8 mouse cellular contexts compared by ENCODE assay signal in genomic region chr6:34909631-34910345, GRCm38 (mm10). TPM values are rescaled to one million over a fixed set of nuclear protein-coding genes. Genes with fewer than 3 reads are reported as not detected.
DNase-seq lines count a peak whose midpoint lies in the region; ATAC-seq lines count a peak whose summit lies in the region.

No protein-coding gene starts in this region.

- peak overlapping the region; percentile 62; the same call in 1 of the 2 replicates for H3K9ac ChIP-seq in embryonic facial prominence, embryonic 15.5 days
- peak overlapping the region; percentile 61 for H3K9ac ChIP-seq in kidney, embryonic 15.5 days
- H3K9ac ChIP-seq in neural tube, embryonic 12.5 days = peak overlapping the region; percentile 69

- peak overlapping the region; percentile 79 for H3K4me2 ChIP-seq in embryonic facial prominence, embryonic 15.5 days (replicated peaks)
- H3K4me2 ChIP-seq in kidney, embryonic 15.5 days = peak overlapping the region; percentile 76
- peak overlapping the region; percentile 77 for H3K4me2 ChIP-seq in neural tube, embryonic 12.5 days (replicated peaks)

- intact Hi-C loops in left cerebral cortex, postnatal 14 days (cut with DNase I) = no loop called here
- intact Hi-C loops in left cerebral cortex, postnatal 10 days (cut with DNase I) = no loop called here

- no peak for ATAC-seq in embryonic facial prominence, embryonic 15.5 days (ENCODE audit: insufficient number of reproducible peaks, low FRiP score, low TSS enrichment, low read depth)
- no peak for ATAC-seq in kidney, embryonic 15.5 days (replicated peaks; ENCODE audit: low FRiP score)
- ATAC-seq in neural tube, embryonic 12.5 days (ENCODE audit: low FRiP score, low read depth) = no peak
- no peak for ATAC-seq in CD4-positive, CD25-positive, alpha-beta regulatory T cell, adult 4 months

- DNase-seq in left cerebral cortex, postnatal 14 days (ENCODE audit: low spot score in 2 of 2) = peak; percentile 8 to 37
- no peak for DNase-seq in left cerebral cortex, postnatal 10 days (ENCODE audit: extremely low spot score in 1 of 2, low spot score in 2 of 2)
- no peak for DNase-seq in right cerebral cortex, adult 18-20 months
- no peak for DNase-seq in cerebellum, adult 8-10 months

- peak overlapping the region; percentile 87 for H3K4me3 ChIP-seq in embryonic facial prominence, embryonic 15.5 days (replicated peaks)
- H3K4me3 ChIP-seq in kidney, embryonic 15.5 days (replicated peaks) = peak overlapping the region; percentile 78
- H3K4me3 ChIP-seq in neural tube, embryonic 12.5 days = peak overlapping the region; percentile 76

- peaks cover 29% of the 10 kb centered on the region for H3K36me3 ChIP-seq in embryonic facial prominence, embryonic 15.5 days
- peaks cover 35% of the 10 kb centered on the region for H3K36me3 ChIP-seq in kidney, embryonic 15.5 days
- H3K36me3 ChIP-seq in neural tube, embryonic 12.5 days = peaks cover 30% of the 10 kb centered on the region

- H3K9me3 ChIP-seq in embryonic facial prominence, embryonic 15.5 days (replicated peaks) = no peaks in the 10 kb centered on the region
- H3K9me3 ChIP-seq in kidney, embryonic 15.5 days (replicated peaks) = no peaks in the 10 kb centered on the region
- H3K9me3 ChIP-seq in neural tube, embryonic 12.5 days = no peaks in the 10 kb centered on the region

- no peaks in the 10 kb centered on the region for H3K27me3 ChIP-seq in embryonic facial prominence, embryonic 15.5 days
- no peaks in the 10 kb centered on the region for H3K27me3 ChIP-seq in kidney, embryonic 15.5 days
- no peaks in the 10 kb centered on the region for H3K27me3 ChIP-seq in neural tube, embryonic 12.5 days (replicated peaks)

- 39% methylated on average over 8 of the region's 8 CpGs for WGBS in embryonic facial prominence, embryonic 15.5 days
- 40% methylated on average over 8 of the region's 8 CpGs for WGBS in kidney, embryonic 15.5 days
- WGBS in neural tube, embryonic 12.5 days = 50% methylated on average over 8 of the region's 8 CpGs

- H3K4me1 ChIP-seq in embryonic facial prominence, embryonic 15.5 days = peaks cover 11% of the 10 kb centered on the region
- peaks cover 20% of the 10 kb centered on the region for H3K4me1 ChIP-seq in kidney, embryonic 15.5 days
- H3K4me1 ChIP-seq in neural tube, embryonic 12.5 days = peaks cover 9% of the 10 kb centered on the region

- H3K27ac ChIP-seq in embryonic facial prominence, embryonic 15.5 days (replicated peaks) = peak overlapping the region; percentile 92; the same call in 1 of the 2 replicates
- H3K27ac ChIP-seq in kidney, embryonic 15.5 days = peak overlapping the region; percentile 88; the same call in 1 of the 2 replicates
- H3K27ac ChIP-seq in neural tube, embryonic 12.5 days = no peak overlapping the region

RNA-seq across cellular contexts. Expression of gene Wdr91, which starts 0.9 kb away (rescaled TPM):
- total RNA-seq in left cerebral cortex, postnatal 14 days (2021) = 10 to 100 TPM; 30.6 to 31.2 TPM
- total RNA-seq in left cerebral cortex, postnatal 10 days (2021) = 10 to 100 TPM; 30.1 to 32.6 TPM
- polyA plus RNA-seq in embryonic facial prominence, embryonic 15.5 days (2015; fragmentation: Nextera tagmentation; extraction: Ambion mirVana) = 10.0 and 12.0 TPM in 2 replicates
- 9.9 and 11.8 TPM in 2 replicates for polyA plus RNA-seq in kidney, embryonic 15.5 days (2015; fragmentation: Nextera tagmentation; extraction: Ambion mirVana)
- 13.1 and 14.0 TPM in 2 replicates for polyA plus RNA-seq in neural tube, embryonic 12.5 days (2016; fragmentation: Nextera tagmentation; extraction: Ambion mirVana)
- 10 to 100 TPM; 20.0 to 30.1 TPM for polyA plus RNA-seq in CD4-positive, CD25-positive, alpha-beta regulatory T cell, adult 4 months (2017; shearing (Covaris generic))

RNA-seq across cellular contexts. Expression of gene Stra8, which starts 10.2 kb away (rescaled TPM):
- total RNA-seq in left cerebral cortex, postnatal 14 days (2021) = not detected
- not detected for total RNA-seq in left cerebral cortex, postnatal 10 days (2021)
- polyA plus RNA-seq in embryonic facial prominence, embryonic 15.5 days (2015; fragmentation: Nextera tagmentation; extraction: Ambion mirVana) = not detected in 2 replicates
- not detected in 2 replicates for polyA plus RNA-seq in kidney, embryonic 15.5 days (2015; fragmentation: Nextera tagmentation; extraction: Ambion mirVana)
- polyA plus RNA-seq in neural tube, embryonic 12.5 days (2016; fragmentation: Nextera tagmentation; extraction: Ambion mirVana) = not detected in 2 replicates
- under 1 TPM in 1 of 2 experiments, not detected in 1; 0.27 TPM for polyA plus RNA-seq in CD4-positive, CD25-positive, alpha-beta regulatory T cell, adult 4 months (2017; shearing (Covaris generic))

RNA-seq across cellular contexts. Expression of gene Cyren, which starts 31.9 kb away (rescaled TPM):
- total RNA-seq in left cerebral cortex, postnatal 14 days (2021) = 1 to 10 TPM; 3.3 to 4.4 TPM
- total RNA-seq in left cerebral cortex, postnatal 10 days (2021) = 1 to 10 TPM; 3.6 to 5.0 TPM
- 14.8 and 17.4 TPM in 2 replicates for polyA plus RNA-seq in embryonic facial prominence, embryonic 15.5 days (2015; fragmentation: Nextera tagmentation; extraction: Ambion mirVana)
- polyA plus RNA-seq in kidney, embryonic 15.5 days (2015; fragmentation: Nextera tagmentation; extraction: Ambion mirVana) = 11.9 and 15.6 TPM in 2 replicates
- 12.0 and 16.1 TPM in 2 replicates for polyA plus RNA-seq in neural tube, embryonic 12.5 days (2016; fragmentation: Nextera tagmentation; extraction: Ambion mirVana)
- 1 to 10 TPM; 5.0 to 5.9 TPM for polyA plus RNA-seq in CD4-positive, CD25-positive, alpha-beta regulatory T cell, adult 4 months (2017; shearing (Covaris generic))

RNA-seq across cellular contexts. Expression of gene Tmem140, which starts 46.8 kb away (rescaled TPM):
- 1 to 10 TPM; 2.6 to 3.5 TPM for total RNA-seq in left cerebral cortex, postnatal 14 days (2021)
- total RNA-seq in left cerebral cortex, postnatal 10 days (2021) = 1 to 10 TPM; 1.2 to 2.1 TPM
- polyA plus RNA-seq in embryonic facial prominence, embryonic 15.5 days (2015; fragmentation: Nextera tagmentation; extraction: Ambion mirVana) = 3.0 and 3.9 TPM in 2 replicates
- polyA plus RNA-seq in kidney, embryonic 15.5 days (2015; fragmentation: Nextera tagmentation; extraction: Ambion mirVana) = 1.9 and 2.3 TPM in 2 replicates
- 1.3 and 1.6 TPM in 2 replicates for polyA plus RNA-seq in neural tube, embryonic 12.5 days (2016; fragmentation: Nextera tagmentation; extraction: Ambion mirVana)
- polyA plus RNA-seq in CD4-positive, CD25-positive, alpha-beta regulatory T cell, adult 4 months (2017; shearing (Covaris generic)) = 10 to 100 TPM; 21.8 to 22.6 TPM

Comparison
In these comparisons a context has a peak if more than half of its experiments do, and no peak if none do; other contexts are left out.
1. DNase-seq: peak in left cerebral cortex, postnatal 14 days (2 of 2); none in left cerebral cortex, postnatal 10 days (0 of 2), right cerebral cortex, adult 18-20 months (single experiment) and cerebellum, adult 8-10 months (single experiment).
2. Peak in every context shown above with its lines, with median percentiles within 50 percentile points of each other: H3K4me2 ChIP-seq, H3K4me3 ChIP-seq and H3K9ac ChIP-seq.